Mouse (Mus musculus) embryonic facial prominence, embryonic 14.5 days (tissue): ENCODE measurements around the gene Kcnk4. TPM values are rescaled to one million over a fixed set of nuclear protein-coding genes. Genes with fewer than 3 reads are reported as not detected.

Source experiments
- microRNA-seq: library from miRNA; unstranded; fragments of <30 nt; microRNA quantifications from one replicate; pipeline ENCODE4, GENCODE M21; 2016; ENCODE audit warnings: borderline number of aligned reads
- polyA plus RNA-seq: library from polyadenylated mRNA; unstranded; fragments of >200 nt; fragmentation: Nextera tagmentation; extraction: Ambion mirVana; gene quantifications from 2 replicates; pipeline ENCODE4 v1.2.1, GENCODE M21; 2014

The Kcnk4 gene
- polyA plus RNA-seq, 1 experiment from 2014 or later, result 1.6 TPM

Small RNA genes within 50 kb of the gene (microRNA-seq; reads per million reads assigned to microRNA genes)
- gene Mir6990, result 1.00 reads per million

Other genes with a start within 250 kb of the Kcnk4 start
- 27.1 and 27.9 TPM in 2 replicates for gene Rps6ka4, start 93.9 kb downstream of the Kcnk4 start, polyA plus RNA-seq
- 1.2 and 1.3 TPM in 2 replicates for gene Ccdc88b, start 76.3 kb downstream of the Kcnk4 start, polyA plus RNA-seq
- 137 and 143 TPM in 2 replicates for gene Trmt112, start 24.8 kb downstream of the Kcnk4 start, polyA plus RNA-seq
- gene Prdx5, start 24.4 kb downstream of the Kcnk4 start, polyA plus RNA-seq, result 218 and 243 TPM in 2 replicates
- 4.7 and 4.8 TPM in 2 replicates for gene Esrra, start 12.7 kb downstream of the Kcnk4 start, polyA plus RNA-seq
- gene Catsperz, start 9.1 kb downstream of the Kcnk4 start, polyA plus RNA-seq, result 3.4 and 4.8 TPM in 2 replicates
- 70.7 and 83.3 TPM in 2 replicates for gene Bad, start 7.3 kb upstream of the Kcnk4 start, polyA plus RNA-seq
- 29.7 and 35.0 TPM in 2 replicates for gene Gpr137, start 8.0 kb upstream of the Kcnk4 start, polyA plus RNA-seq
- gene Ppp1r14b, start 40.5 kb upstream of the Kcnk4 start, polyA plus RNA-seq, result 277 and 302 TPM in 2 replicates
- gene Plcb3, start 42.0 kb upstream of the Kcnk4 start, polyA plus RNA-seq, result 31.4 and 36.8 TPM in 2 replicates
- 72.4 and 81.0 TPM in 2 replicates for gene Fkbp2, start 46.0 kb upstream of the Kcnk4 start, polyA plus RNA-seq
- gene Vegfb, start 53.1 kb upstream of the Kcnk4 start, polyA plus RNA-seq, result 41.0 and 43.9 TPM in 2 replicates
- 21.7 and 22.1 TPM in 2 replicates for gene Dnajc4, start 58.1 kb upstream of the Kcnk4 start, polyA plus RNA-seq
- gene Nudt22, start 61.6 kb upstream of the Kcnk4 start, polyA plus RNA-seq, result 21.9 and 22.9 TPM in 2 replicates
- gene Trpt1, start 61.6 kb upstream of the Kcnk4 start, polyA plus RNA-seq, result 10.1 and 13.4 TPM in 2 replicates
- gene Fermt3, start 85.0 kb upstream of the Kcnk4 start, polyA plus RNA-seq, result 10.4 and 10.8 TPM in 2 replicates
- gene Stip1, start 105.5 kb upstream of the Kcnk4 start, polyA plus RNA-seq, result 216 and 228 TPM in 2 replicates
- gene Macrod1, start 122.3 kb upstream of the Kcnk4 start, polyA plus RNA-seq, result 27.1 and 30.3 TPM in 2 replicates
- 10.4 and 10.5 TPM in 2 replicates for gene Flrt1, start 171.2 kb upstream of the Kcnk4 start, polyA plus RNA-seq